Mouse (Mus musculus) olfactory bulb, adult 2 months (tissue): Measurements from ENCODE around the gene Cobll1.

Experiments used
- CTCF ChIP-seq: fragments of 200-500 bp; IDR thresholded peaks from 2 replicates; pipeline ENCODE4 v1.5.1; 2012; ENCODE audit warnings: low read depth, mild to moderate bottlenecking, low read length, moderate library complexity; ENCODE audit not compliant: insufficient read depth
- POLR2A ChIP-seq: fragments of 200-500 bp; IDR thresholded peaks from 2 replicates; pipeline ENCODE4 v1.6.1; 2012; ENCODE audit warnings: mild to moderate bottlenecking, low read depth, low read length, moderate library complexity; ENCODE audit not compliant: insufficient read depth

GRCm38 (mm10) chr2:65214556-65214955, 24.6 kb downstream of the Cobll1 start:
- no peak for TF ChIP-seq POLR2A
- no peak for TF ChIP-seq CTCF
